8 mouse cellular contexts compared by ENCODE assay signal in genomic region chr13:105153955-105154354, GRCm38 (mm10).
DNase-seq lines count a peak whose midpoint lies in the region; ATAC-seq and TF ChIP-seq lines count a peak whose summit lies in the region.

No protein-coding gene starts in this region.

- H3K9ac ChIP-seq in embryonic facial prominence, embryonic 11.5 days (replicated peaks; ENCODE audit: low read length), result no peak overlapping the region
- no peak overlapping the region for H3K9ac ChIP-seq in kidney, embryonic 16.5 days (replicated peaks; ENCODE audit: low read length)

- DNase-seq in CD4-positive, CD25-positive, alpha-beta regulatory T cell, adult 2 months (ENCODE audit: low read depth, low spot score), result peak; percentile 46
- DNase-seq in layer of hippocampus, adult 2 months (ENCODE audit: low spot score in 2 of 2), result peak in 1 of 2 experiments; percentile 20
- DNase-seq in layer of hippocampus, postnatal 36 days, result no peak
- DNase-seq in R1 (ENCODE audit: low read depth, low spot score), result peak; percentile 56
- DNase-seq in embryonic facial prominence, embryonic 11.5 days (ENCODE audit: low spot score), result peak; percentile 35
- peak; percentile 47 for DNase-seq in thymus, adult 2 months

- no peaks in the 10 kb centered on the region for H3K9me3 ChIP-seq in embryonic facial prominence, embryonic 11.5 days (replicated peaks; ENCODE audit: control insufficient read depth, low read length)
- no peaks in the 10 kb centered on the region for H3K9me3 ChIP-seq in kidney, embryonic 16.5 days (ENCODE audit: low read length)

- no peak overlapping the region for H3K4me2 ChIP-seq in embryonic facial prominence, embryonic 11.5 days (ENCODE audit: low read depth, low read length)
- no peak overlapping the region for H3K4me2 ChIP-seq in kidney, embryonic 16.5 days (replicated peaks; ENCODE audit: low read depth, low read length)

- no peak for ATAC-seq in CD4-positive, CD25-positive, alpha-beta regulatory T cell, adult 4 months
- no peak for ATAC-seq in embryonic facial prominence, embryonic 11.5 days (replicated peaks; ENCODE audit: insufficient number of reproducible peaks, low FRiP score, low TSS enrichment, low read depth)
- ATAC-seq in kidney, embryonic 16.5 days (ENCODE audit: low FRiP score, low TSS enrichment), result no peak

- H3K4me1 ChIP-seq in embryonic facial prominence, embryonic 11.5 days (ENCODE audit: control insufficient read depth, insufficient read depth, low read length), result no peaks in the 10 kb centered on the region
- H3K4me1 ChIP-seq in thymus, adult 2 months (replicated peaks; ENCODE audit: control insufficient read depth, insufficient read depth, low read length), result no peaks in the 10 kb centered on the region
- no peaks in the 10 kb centered on the region for H3K4me1 ChIP-seq in kidney, embryonic 16.5 days (ENCODE audit: insufficient read depth, low read length)

- H3K4me3 ChIP-seq in layer of hippocampus, adult 2 months, result no peak overlapping the region
- no peak overlapping the region for H3K4me3 ChIP-seq in embryonic facial prominence, embryonic 11.5 days (ENCODE audit: low read depth, low read length)
- H3K4me3 ChIP-seq in thymus, adult 2 months (ENCODE audit: control insufficient read depth, insufficient read depth, low read length), result no peak overlapping the region
- no peak overlapping the region for H3K4me3 ChIP-seq in kidney, embryonic 16.5 days (ENCODE audit: low read length)

- TF ChIP-seq CTCF in layer of hippocampus, adult 2 months (conservative IDR thresholded peaks at IDR 0.05), result peak; percentile 68
- no peak for TF ChIP-seq CTCF in thymus, adult 2 months (IDR thresholded peaks at IDR 0.05; ENCODE audit: borderline replicate concordance, control insufficient read depth, extremely low read depth, insufficient read depth, low read length, poor library complexity)

- H3K36me3 ChIP-seq in embryonic facial prominence, embryonic 11.5 days (replicated peaks; ENCODE audit: control insufficient read depth, insufficient read depth, low read depth, low read length), result no peaks in the 10 kb centered on the region
- H3K36me3 ChIP-seq in thymus, adult 2 months (ENCODE audit: control insufficient read depth, insufficient read depth, low read length), result no peaks in the 10 kb centered on the region
- no peaks in the 10 kb centered on the region for H3K36me3 ChIP-seq in kidney, embryonic 16.5 days (ENCODE audit: insufficient read depth, low read length)

- TF ChIP-seq POLR2A in thymus, adult 2 months (IDR thresholded peaks at IDR 0.05; ENCODE audit: control insufficient read depth, extremely low read depth, insufficient read depth, low read length, poor library complexity), result no peak

- no peak overlapping the region for H3K27ac ChIP-seq in layer of hippocampus, adult 2 months
- no peak overlapping the region for H3K27ac ChIP-seq in embryonic facial prominence, embryonic 11.5 days (replicated peaks; ENCODE audit: low read depth, low read length)
- no peak overlapping the region for H3K27ac ChIP-seq in thymus, adult 2 months (ENCODE audit: control insufficient read depth, insufficient read depth, low read length)
- H3K27ac ChIP-seq in kidney, embryonic 16.5 days (ENCODE audit: low read length), result no peak overlapping the region

- no peaks in the 10 kb centered on the region for H3K27me3 ChIP-seq in embryonic facial prominence, embryonic 11.5 days (ENCODE audit: control insufficient read depth, insufficient read depth, low read length)
- H3K27me3 ChIP-seq in thymus, adult 2 months (ENCODE audit: control insufficient read depth, insufficient read depth, low read length), result no peaks in the 10 kb centered on the region
- no peaks in the 10 kb centered on the region for H3K27me3 ChIP-seq in kidney, embryonic 16.5 days (ENCODE audit: insufficient read depth, low read length)

- WGBS in embryonic facial prominence, embryonic 11.5 days, result 53% methylated on average over 4 of the region's 4 CpGs
- 73% methylated on average over 4 of the region's 4 CpGs for WGBS in thymus, adult 2 months
- 58% methylated on average over 4 of the region's 4 CpGs for WGBS in kidney, embryonic 16.5 days

Comparison
In these comparisons a context has a peak if more than half of its experiments do, and no peak if none do; other contexts are left out.
1. DNase-seq: peak in CD4-positive, CD25-positive, alpha-beta regulatory T cell, adult 2 months (single experiment), R1 (single experiment), embryonic facial prominence, embryonic 11.5 days (single experiment) and thymus, adult 2 months (single experiment); none in layer of hippocampus, postnatal 36 days (0 of 2).